Mouse (Mus musculus) CH12.LX (cell line): ENCODE measurements around the gene Amotl2.

Experiments used
- CTCF ChIP-seq, 2 experiments: IDR thresholded peaks in 1 of 2; conservative IDR thresholded peaks in 1 of 2; 2 replicates each; pipeline ENCODE4 v1.5.1; 2011 to 2012; ENCODE audit warnings: low read depth in 2 of 2, low read length in 2 of 2, improper control_type of control experiment in 1 of 2, inconsistent platforms in 1 of 2, mild to moderate bottlenecking in 1 of 2, moderate library complexity in 1 of 2
- EP300 ChIP-seq: IDR thresholded peaks from 2 replicates; pipeline ENCODE4 v1.6.1; 2011; ENCODE audit warnings: low read length, improper control_type of control experiment
- HCFC1 ChIP-seq: IDR thresholded peaks from 2 replicates; pipeline ENCODE4 v1.6.1; 2012; ENCODE audit warnings: low read depth, mild to moderate bottlenecking, inconsistent platforms, low read length, improper control_type of control experiment
- MAZ ChIP-seq: IDR thresholded peaks from 2 replicates; pipeline ENCODE4 v1.6.1; 2012; ENCODE audit warnings: low read depth, mild to moderate bottlenecking, inconsistent platforms, low read length, improper control_type of control experiment, moderate library complexity
- MXI1 ChIP-seq: IDR thresholded peaks from 2 replicates; pipeline ENCODE4 v1.6.1; 2011; ENCODE audit warnings: mild to moderate bottlenecking, low read depth, low read length, improper control_type of control experiment
- POLR2A ChIP-seq: IDR thresholded peaks from 2 replicates; pipeline ENCODE4 v1.6.1; 2011; ENCODE audit warnings: low read depth, mild to moderate bottlenecking, improper control_type of control experiment, low read length
- POLR2AphosphoS2 ChIP-seq: IDR thresholded peaks from 2 replicates; pipeline ENCODE4 v1.6.1; 2011; ENCODE audit warnings: low read depth, low read length, improper control_type of control experiment
- RCOR1 ChIP-seq: conservative IDR thresholded peaks from 2 replicates; pipeline ENCODE4 v1.6.1; 2012; ENCODE audit warnings: low read depth, mild to moderate bottlenecking, inconsistent platforms, low read length, improper control_type of control experiment
- TBP ChIP-seq: conservative IDR thresholded peaks from 2 replicates; pipeline ENCODE4 v1.6.1; 2011; ENCODE audit warnings: low read depth, low read length, improper control_type of control experiment
- TCF12 ChIP-seq: IDR thresholded peaks from 2 replicates; pipeline ENCODE4 v1.6.1; 2014; ENCODE audit warnings: low read depth, mild to moderate bottlenecking, inconsistent platforms, low read length, improper control_type of control experiment
- UBTF ChIP-seq: IDR thresholded peaks from 2 replicates; pipeline ENCODE4 v1.6.1; 2012; ENCODE audit warnings: low read depth, mild to moderate bottlenecking, inconsistent platforms, low read length, improper control_type of control experiment, moderate library complexity
- USF1 ChIP-seq: IDR thresholded peaks from 2 replicates; pipeline ENCODE4 v1.6.1; 2014; ENCODE audit warnings: low read depth, mild to moderate bottlenecking, inconsistent platforms, low read length, improper control_type of control experiment
- ZMIZ1 ChIP-seq: IDR thresholded peaks from 2 replicates; pipeline ENCODE4 v1.6.1; 2012; ENCODE audit warnings: low read depth, mild to moderate bottlenecking, inconsistent platforms, low read length, improper control_type of control experiment

DNA sequence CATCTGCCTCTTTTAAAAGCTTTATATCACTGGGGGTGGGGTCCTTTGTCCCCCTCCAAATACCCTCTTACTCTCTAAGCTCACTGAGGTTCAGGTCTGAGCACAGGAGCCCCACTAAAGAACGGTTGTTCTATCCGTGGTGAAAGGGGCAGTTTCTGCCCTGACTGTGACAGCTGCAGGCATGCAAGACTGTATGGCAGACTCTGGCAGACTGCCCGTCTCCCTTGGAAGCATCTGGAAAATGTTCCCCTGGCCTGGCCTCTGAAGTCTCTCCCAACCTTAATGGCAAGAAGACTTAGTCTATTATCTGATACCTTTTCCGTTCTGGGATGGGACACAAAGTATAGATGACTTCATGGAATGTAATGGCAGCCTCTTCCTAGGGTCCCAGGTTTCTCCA is 28.5 kb upstream of the Amotl2 start:
- TF ChIP-seq CTCF (conservative IDR thresholded peaks at IDR 0.05 in 1 of 2, IDR thresholded peaks at IDR 0.05 in 1 of 2; ENCODE audit: low read depth in 2 of 2, low read length in 2 of 2) (no peak), RCOR1 (no peak), POLR2AphosphoS2 (no peak), POLR2A (no peak), TCF12 (no peak), MAZ (no peak), TBP (no peak), UBTF (no peak), HCFC1 (no peak), EP300 (no peak), USF1 (no peak), MXI1 (no peak), ZMIZ1 (no peak)
